Mouse (Mus musculus): Measurements from ENCODE around the gene Vmn2r29.
"Not testable (repeated sequence)": the region's sequence is repeated elsewhere in the genome, so short reads cannot be mapped to it uniquely, and the experiment has no call there.

Vmn2r29 gene

DNA sequence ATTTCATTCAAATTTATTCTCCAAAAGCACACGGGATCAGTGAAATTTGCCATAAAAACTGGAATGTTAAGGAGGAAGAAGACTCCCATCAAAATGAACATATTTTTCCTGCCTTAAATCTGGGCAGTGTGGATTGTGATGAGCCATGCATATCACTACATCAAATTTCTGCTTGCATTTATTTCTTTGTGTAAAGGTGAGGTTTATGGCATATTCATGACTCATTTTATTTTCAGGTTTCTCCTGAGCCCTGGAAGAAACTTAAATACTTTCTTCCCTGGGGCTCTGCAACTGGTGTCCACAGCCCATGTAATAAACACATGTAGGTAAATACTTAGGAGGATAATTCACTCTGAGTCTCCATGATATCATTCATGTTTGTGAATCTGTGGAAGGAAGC, at the start of gene Vmn2r29:
Vmn2r29 (minus strand) TSS at position 101 of the 400 bp plus-strand sequence.
- not testable (repeated sequence) for DNase-seq

DNA sequence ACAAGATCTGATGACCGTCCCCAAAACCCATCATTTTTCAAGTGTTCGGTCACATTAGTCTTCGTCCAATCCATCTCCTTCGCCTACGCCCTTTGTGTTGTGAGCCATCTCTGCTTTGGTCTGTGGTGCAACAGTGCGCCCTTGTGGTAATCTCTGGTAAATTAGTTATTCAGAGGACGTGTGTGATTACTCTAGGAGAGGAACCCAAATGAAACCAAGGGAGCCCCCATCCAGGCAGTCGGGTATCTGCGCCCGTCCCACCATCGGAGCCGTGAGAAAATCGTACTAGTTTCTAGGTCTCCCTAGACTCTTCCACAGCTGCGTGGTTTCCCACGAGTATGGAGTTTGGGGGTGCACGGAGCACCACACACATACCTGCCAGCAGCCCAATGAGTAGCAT, 48.5 kb upstream of the Vmn2r29 start:
- peak; percentile 58 for DNase-seq

DNA sequence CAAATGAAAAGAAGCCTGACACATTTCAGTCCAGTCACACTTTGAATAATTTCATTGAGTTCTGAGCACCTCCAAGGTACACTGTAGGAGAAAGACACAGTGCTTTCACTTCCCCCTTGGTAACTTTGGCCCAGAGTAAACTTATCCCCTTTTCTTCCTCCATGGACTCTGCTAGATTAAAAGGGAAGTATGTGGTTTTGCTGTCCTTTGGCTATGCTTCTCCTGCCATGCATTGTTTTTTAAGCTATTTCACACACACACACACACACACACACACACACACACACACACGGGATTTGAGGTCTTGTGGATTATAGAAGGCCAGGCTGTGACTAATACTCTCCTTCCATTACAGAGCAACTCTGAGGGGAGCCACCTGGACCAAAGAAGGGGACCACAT, 34.3 kb upstream of the Vmn2r29 start:
- no peak for DNase-seq

DNA sequence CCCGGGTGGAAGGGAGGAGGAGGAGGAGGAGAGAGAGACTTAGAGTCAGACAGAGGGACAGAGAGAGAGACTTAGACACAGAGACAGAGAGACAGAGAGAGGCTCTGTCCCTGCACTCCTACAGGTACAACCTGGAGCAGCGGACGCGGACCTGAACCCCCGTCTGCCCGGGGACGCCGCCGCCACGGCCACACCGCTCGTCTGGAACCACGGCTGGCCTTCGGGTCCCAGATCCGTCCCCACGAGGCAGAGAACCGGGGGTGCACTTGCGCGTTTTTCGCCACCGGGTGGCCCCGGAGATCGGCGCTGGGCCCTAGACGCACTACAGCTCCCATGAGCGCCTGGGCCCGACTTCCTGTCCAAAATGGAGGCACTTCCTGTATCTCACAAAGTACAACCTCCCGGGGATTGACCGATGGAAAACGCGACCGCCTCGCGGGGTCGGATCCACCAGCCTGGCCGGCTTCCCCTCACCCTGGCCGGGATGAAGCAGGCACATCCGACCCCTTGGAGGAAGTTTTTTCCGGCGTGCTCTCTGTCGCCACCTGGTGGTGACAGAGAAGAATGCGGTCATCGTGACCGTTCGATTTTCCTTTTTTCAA, 30.9 kb upstream of the Vmn2r29 start, which contains the start of gene Gm45844:
Gm45844 (minus strand) TSS at position 324 of the 602 bp plus-strand sequence.
- peak; percentile 95 for DNase-seq

DNA sequence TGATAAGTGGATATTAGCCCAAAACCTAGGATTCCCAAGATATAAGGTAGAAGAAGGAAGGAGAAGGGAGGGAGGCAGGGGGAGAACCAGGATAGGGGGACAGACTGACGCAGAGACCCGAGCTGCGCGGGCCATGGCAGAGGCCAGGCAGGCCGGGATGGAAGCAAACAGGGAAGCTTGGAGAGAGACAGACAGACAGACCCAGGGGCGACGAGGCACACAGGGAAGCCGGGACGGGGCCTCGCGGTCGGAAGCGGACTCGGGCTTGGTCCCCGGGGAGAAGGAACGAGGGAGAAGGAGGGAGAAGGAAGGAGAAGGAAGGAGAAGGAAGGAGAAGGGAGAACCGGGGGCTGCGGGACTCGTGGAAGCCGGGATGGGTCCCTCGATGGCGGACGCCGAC, 30.4 kb upstream of the Vmn2r29 start:
- not testable (repeated sequence) for DNase-seq

DNA sequence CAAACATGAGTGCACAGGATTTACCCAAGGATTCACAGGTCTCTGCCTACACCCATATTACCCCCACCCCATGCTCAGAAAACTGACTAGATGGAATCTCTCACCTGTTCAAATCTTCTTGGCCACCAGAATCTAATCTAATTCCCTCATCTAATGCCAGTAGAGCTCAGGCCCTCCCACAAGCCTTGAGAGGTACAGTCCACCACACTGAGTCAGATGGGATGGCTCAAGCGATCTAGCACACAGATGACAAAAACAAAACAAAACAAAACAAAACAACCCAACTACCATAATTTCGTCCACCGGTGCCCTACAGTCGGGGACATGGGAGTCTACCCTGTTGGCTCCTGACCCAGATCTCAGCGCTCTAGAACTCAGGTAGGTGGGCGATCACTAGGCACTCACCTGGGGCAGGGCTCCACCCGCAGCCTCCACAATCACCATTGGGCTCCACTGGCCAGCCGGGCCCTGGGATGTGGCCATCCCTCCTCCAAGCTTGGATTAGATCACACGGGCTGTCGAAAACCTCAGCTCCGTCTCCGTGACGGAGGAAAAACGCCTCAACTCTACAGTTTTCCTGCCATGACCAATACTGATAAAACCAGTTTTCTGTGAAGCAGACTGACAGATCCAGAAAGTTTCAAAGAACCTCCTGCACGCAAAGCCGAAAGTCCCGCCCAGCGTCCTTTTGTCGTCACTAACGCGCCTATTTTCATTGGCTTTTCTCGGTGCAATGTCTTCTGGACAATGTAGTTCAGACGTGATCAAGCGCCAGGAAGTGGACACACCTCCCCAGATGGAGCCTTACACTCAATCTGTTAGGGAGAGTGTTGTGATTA, 37.6 kb downstream of the Vmn2r29 start, which contains the start of gene Zfp772:
Zfp772 (minus strand) TSS at position 686 of the 839 bp plus-strand sequence.
- peak; percentile 49 for DNase-seq

DNA sequence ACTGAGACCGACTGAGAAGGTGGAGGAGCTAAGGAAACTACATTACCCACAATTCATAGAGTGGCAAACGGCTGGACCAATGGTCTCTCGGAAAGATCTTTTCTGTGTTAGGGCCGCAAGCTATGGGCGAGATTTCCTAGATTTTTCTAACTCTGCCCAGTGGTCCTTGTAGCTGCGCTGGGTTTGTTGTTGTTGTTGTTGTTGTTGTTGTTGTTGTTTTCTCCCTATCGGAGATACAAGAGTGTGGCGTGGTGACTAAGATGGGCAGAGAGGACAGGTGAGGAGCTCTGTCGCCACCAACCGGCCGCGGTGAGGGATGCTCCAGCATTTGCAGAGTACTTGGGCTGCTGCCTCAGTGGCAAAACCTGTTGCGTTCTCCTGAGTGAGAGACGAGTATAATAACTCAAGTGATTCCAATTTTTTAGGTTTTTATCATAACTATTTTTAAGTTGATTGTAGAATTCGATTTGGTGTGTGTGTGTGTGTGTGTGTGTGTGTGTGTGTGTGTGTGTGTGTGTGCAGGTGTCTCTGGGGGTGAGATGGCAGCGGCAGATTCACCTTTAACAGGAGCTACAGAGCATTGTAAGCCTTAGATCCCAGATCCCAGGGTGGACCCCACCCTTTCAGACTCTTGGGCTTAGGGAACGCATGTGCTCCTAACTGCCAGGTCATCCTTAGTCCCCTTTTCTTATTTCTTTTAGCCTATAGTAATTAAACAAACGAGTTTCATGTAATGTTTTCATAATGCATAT, 58.8 kb downstream of the Vmn2r29 start:
- peak; percentile 80 for DNase-seq

DNA sequence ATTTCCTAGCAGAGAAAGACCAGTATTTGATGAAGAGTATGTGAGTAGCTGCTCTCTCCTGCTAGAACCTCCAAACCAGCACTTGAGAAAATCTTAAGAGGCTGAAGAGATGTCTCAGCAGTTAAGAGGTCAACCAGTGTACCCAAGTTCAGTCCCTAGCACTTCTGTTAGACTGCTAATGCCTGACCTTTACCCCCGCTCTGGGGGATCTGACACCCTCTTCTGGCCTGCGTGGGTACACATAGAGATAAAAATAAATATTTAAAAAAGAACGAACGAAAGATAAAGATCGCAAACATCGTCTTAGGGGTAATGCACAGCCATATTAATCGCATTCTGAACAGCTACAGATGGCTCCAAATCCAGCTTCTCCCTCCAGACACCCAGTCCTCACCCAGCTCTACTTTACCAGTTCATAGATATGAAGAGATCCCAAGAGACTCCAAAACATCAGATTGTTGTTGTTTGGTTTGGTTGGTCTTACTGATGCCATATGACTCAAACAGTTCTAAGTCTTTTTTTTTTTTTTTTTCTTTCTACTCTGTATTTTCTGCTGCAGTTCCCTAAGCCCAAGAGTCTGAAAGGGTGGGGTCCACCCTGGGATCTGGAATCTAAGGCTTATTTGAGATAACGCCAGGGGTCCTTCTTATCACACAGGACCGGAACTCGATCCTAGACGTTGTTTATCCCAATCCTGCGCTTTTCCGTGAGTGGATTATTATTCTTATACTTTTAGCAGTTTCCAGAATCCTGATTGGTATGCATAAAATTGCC, 59.5 kb downstream of the Vmn2r29 start:
- no peak for DNase-seq

DNA sequence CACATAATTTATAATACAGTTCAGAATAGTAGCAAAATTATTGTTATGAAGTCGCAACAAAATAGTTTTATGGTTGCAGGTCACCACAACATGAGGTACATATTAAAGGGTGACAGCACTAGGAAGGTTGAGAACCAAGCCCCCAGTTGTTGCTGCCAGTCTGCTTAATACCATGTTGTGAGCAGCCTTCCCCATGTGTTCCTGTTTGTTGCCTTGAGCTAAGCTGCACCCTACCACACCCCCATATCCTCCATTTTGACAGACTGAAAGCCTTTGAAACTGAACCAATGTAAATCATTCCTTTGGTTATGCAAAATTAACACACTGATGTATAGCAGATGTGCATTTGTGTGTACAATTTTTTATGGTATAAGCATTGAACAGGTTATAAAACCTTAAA, 61.2 kb downstream of the Vmn2r29 start:
- DNase-seq = no peak

Data from right cerebral cortex, adult 18-20 months (tissue).